Mouse (Mus musculus): ENCODE results near the gene Cog5.

The Cog5 gene

GRCm38 (mm10) chr12:31709665-31710064 lies 55.0 kb downstream of the Cog5 start:
- DNase-seq (ENCODE audit: low spot score in 2 of 2): no peak

- no peak for DNase-seq (ENCODE audit: low spot score in 2 of 2)
Measured at GRCm38 (mm10) chr12:31712233-31712632, 57.6 kb downstream of the Cog5 start.

GRCm38 (mm10) chr12:31712727-31713126 lies 58.1 kb downstream of the Cog5 start:
- DNase-seq (ENCODE audit: low spot score in 2 of 2): no peak

GRCm38 (mm10) chr12:31713600-31713999 lies 58.9 kb downstream of the Cog5 start, which contains the start of gene Gpr22:
TSS of gene Gpr22 (minus strand) at chr12:31713947.
- no peak for DNase-seq (ENCODE audit: low spot score in 2 of 2)

- DNase-seq (ENCODE audit: low spot score in 2 of 2): no peak
Measured at GRCm38 (mm10) chr12:31714070-31714469, 59.4 kb downstream of the Cog5 start.

- no peak for DNase-seq (ENCODE audit: low spot score in 2 of 2)
Measured at GRCm38 (mm10) chr12:31719586-31720275, 65.1 kb downstream of the Cog5 start.

GRCm38 (mm10) chr12:31724576-31724975 lies 69.9 kb downstream of the Cog5 start:
- DNase-seq (ENCODE audit: low spot score in 2 of 2): no peak

- DNase-seq (ENCODE audit: low spot score in 2 of 2): no peak
Measured at GRCm38 (mm10) chr12:31725511-31726275, 71.0 kb downstream of the Cog5 start.

GRCm38 (mm10) chr12:31726707-31727106 lies 72.0 kb downstream of the Cog5 start:
- DNase-seq (ENCODE audit: low spot score in 2 of 2): no peak

GRCm38 (mm10) chr12:31730126-31730525 lies 75.5 kb downstream of the Cog5 start:
- DNase-seq (ENCODE audit: low spot score in 2 of 2): no peak

- no peak for DNase-seq (ENCODE audit: low spot score in 2 of 2)
Measured at GRCm38 (mm10) chr12:31734616-31735015, 79.9 kb downstream of the Cog5 start.

- DNase-seq (ENCODE audit: low spot score in 2 of 2): no peak
Measured at GRCm38 (mm10) chr12:31747301-31747700, 92.6 kb downstream of the Cog5 start.

GRCm38 (mm10) chr12:31749846-31750245 lies 95.2 kb downstream of the Cog5 start:
- no peak for DNase-seq (ENCODE audit: low spot score in 2 of 2)

- DNase-seq (ENCODE audit: low spot score in 2 of 2): no peak
Measured at GRCm38 (mm10) chr12:31754465-31754864, 99.8 kb downstream of the Cog5 start.

GRCm38 (mm10) chr12:31755885-31756755 lies 101.5 kb downstream of the Cog5 start:
- no peak for DNase-seq (ENCODE audit: low spot score in 2 of 2)

GRCm38 (mm10) chr12:31773612-31774011 lies 118.9 kb downstream of the Cog5 start:
- no peak for DNase-seq (ENCODE audit: low spot score in 2 of 2)

GRCm38 (mm10) chr12:31784291-31784690 lies 129.6 kb downstream of the Cog5 start:
- no peak for DNase-seq (ENCODE audit: low spot score in 2 of 2)

GRCm38 (mm10) chr12:31788530-31788929 lies 133.9 kb downstream of the Cog5 start:
- no peak for DNase-seq (ENCODE audit: low spot score in 2 of 2)

- DNase-seq (ENCODE audit: low spot score in 2 of 2): no peak
Measured at GRCm38 (mm10) chr12:31806410-31807154, 151.9 kb downstream of the Cog5 start.

- no peak for DNase-seq (ENCODE audit: low spot score in 2 of 2)
Measured at GRCm38 (mm10) chr12:31818051-31818461, 163.4 kb downstream of the Cog5 start.

- DNase-seq (ENCODE audit: low spot score in 2 of 2): no peak
Measured at GRCm38 (mm10) chr12:31819096-31819495, 164.4 kb downstream of the Cog5 start.
